Mouse (Mus musculus): ENCODE measurements around the gene 4933427I04Rik. TPM values are rescaled to one million over a fixed set of nuclear protein-coding genes. Genes with fewer than 3 reads are reported as not detected.

4933427I04Rik gene
- total RNA-seq, 2 experiments from 2014 or later: not detected

Other genes starting within 250 kb of the 4933427I04Rik start
- 100 to 1,000 TPM; 242 to 248 TPM for gene Macf1, start 175.3 kb upstream of the 4933427I04Rik start, total RNA-seq (2021)
- 100 to 1,000 TPM; 174 to 175 TPM for gene Ndufs5, start 141.5 kb upstream of the 4933427I04Rik start, total RNA-seq (2021)
- gene Akirin1, start 109.3 kb upstream of the 4933427I04Rik start, total RNA-seq (2021): 10 to 100 TPM; 57.8 to 77.0 TPM
- 1 to 10 TPM; 1.4 to 3.7 TPM for gene Rhbdl2, start 71.8 kb upstream of the 4933427I04Rik start, total RNA-seq (2021)
- 10 to 100 TPM; 16.1 to 17.2 TPM for gene Mycbp, start 45.2 kb downstream of the 4933427I04Rik start, total RNA-seq (2021)
- 10 to 100 TPM; 44.3 to 49.9 TPM for gene Rragc, start 57.8 kb downstream of the 4933427I04Rik start, total RNA-seq (2021)
- not detected for gene 4930535I16Rik, start 58.3 kb downstream of the 4933427I04Rik start, total RNA-seq (2021)